Mouse (Mus musculus) common myeloid progenitor, adult 5-6 weeks (primary cell): ENCODE measurements at regions not wholly inside any gene's neighbourhood (a gene's known extent, or its start where the extent isn't known, plus 50 kb on each side); places are given as distances from the start of the nearest gene placed in this dataset.

Experiments
- ATAC-seq: replicated peaks from 2 replicates; pipeline ENCODE4 v1.8.0; 2016; ENCODE audit warnings: low read depth, mild to moderate bottlenecking, moderate TSS enrichment, inconsistent platforms; ENCODE audit not compliant: poor library complexity, severe bottlenecking

DNA sequence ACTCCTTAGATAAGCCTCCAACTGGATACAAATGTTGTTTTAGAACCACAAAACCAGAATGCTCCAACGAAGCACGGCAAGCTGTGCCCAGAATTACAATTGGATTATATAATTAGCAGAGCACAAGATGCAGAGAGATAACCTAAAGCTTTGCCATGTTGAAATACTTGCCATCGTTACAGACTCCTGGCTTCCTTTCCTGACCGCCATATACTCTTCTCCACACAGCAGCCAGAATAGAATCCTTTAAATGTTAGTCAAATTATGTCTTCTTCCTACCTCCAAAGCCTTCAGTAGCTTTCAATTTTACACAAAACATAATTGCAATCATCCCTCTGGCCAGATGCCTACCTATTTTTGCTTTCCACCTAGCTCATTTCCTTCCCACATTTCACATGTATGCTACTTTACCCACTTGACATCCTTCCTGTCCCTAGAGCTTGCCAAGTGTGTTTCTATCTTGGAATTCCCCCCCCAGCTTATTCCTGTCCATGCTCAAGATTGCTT, 52.8 kb upstream of the G2e3 start:
- ATAC-seq = no peak

DNA sequence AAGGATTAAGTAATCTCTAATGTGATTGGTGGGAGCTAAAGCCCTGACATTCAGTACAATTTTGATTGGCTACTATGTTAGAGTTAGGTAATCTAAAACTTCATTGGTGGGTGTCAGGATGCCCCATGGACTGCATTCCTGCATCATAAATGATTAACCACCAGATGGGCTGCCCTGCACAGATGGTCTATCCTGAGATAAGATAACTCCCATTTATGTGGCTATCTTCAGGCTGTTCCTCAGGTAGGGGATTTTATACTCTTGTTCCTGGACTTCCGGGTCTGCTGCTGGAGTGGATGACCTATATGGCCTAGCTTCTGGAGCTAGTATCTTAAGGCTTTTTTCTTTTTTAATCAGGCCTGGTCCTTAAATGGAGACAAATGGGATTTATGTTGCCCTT, 69.5 kb upstream of the G2e3 start:
- no peak for ATAC-seq

DNA sequence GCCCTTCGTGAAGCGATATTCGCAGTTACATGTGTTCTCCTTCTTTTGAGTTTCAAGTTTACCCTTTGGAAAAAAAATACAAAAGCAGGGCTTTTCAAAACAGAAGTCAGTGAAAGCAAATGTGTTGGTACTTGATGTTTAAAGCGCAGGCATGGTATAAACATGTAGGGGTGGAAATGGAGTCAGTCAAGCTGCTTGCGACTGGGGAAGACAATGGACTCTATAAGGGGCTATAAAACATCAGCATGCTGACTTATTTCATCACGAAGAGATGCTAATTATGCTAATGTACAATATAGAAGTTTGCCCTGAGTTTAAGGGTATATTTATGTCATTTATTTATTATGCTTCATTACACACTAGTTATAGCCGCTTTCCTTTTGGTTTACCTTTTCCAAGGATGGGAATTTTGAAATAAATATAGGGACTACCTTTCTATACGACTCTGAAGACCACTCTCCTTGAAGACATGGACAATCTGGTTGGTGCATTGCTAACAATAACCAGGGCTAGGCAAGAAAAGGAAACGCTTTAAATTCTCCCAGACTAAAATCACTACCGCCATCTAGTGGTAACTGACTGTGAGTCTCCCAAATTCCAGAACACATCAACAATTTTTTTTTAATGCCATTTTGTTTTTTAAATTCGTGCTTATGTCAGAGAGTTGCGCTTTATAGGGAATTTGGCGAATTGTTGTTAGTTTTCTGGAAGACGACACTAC, 71.9 kb upstream of the G2e3 start:
- ATAC-seq = 0 out of 2 replicates have a peak, but pooled peaks have one; percentile 45

DNA sequence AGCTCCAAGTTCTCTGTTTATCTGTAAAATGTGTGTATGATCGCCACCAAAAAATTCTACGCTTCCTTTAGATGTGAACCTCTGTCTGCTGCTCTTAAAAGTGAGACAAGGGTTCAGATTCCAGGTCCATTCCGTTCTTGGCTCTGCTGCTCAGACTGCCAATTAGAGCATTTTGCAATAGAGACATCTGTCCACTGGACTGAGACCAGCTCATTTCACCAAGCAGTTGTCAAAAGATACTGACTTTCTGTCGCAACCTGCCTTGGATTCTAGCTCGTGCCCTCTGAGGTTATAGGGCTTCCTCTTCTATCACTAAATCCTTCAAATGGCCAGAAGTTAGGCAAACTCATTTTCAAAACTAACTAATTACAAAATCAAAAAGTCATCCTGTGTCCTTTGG, 74.4 kb upstream of the G2e3 start:
- ATAC-seq = no peak

DNA sequence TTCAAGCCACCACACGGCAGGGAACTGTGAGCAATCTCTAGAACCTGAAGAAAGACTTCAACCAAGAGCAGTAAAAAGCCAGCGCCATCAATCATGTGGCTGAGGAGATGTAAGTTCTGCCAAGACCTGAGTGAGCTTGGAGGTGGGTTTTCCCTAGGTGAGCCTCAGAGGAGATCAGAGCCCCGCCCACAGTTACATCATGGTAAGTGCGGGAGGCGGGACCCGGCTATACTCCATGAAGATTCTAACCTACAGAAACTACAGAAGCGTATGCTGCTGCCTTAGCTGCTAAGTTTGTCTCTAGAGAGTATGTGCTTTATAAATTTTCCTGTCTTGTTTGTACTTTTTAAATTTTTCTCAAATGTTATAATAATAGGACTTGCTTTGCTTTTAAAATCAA, 105.0 kb upstream of the G2e3 start:
- no peak for ATAC-seq

DNA sequence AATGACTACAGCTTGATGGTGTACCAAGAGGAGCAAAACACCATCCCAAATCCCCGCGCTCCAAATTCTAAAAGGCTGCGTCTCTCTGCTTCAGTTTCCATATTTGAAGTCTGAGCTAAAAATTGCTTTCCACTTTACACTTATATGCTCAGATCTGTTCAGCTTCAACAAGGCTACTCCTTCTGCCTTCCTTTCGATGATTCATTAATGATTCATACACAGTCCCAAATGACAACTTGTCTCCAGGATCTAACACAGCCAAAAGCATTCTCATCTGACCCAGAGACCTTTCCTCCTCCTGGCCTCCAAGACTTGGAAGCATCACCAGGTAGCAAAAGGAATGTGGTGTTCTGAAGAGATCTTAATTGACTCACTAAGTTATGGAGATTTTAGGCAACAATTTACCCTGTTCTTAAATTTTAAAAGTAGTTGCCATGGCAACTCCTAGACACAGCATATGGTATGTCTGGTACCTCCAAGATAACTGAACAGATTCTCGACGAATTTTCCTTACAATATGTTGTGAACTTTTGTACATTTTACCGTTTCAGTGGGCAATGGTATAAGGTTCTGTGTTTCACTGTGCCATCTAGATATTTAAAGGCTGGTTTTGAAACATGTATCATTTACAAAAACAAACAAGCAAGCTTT, 106.6 kb upstream of the G2e3 start:
- ATAC-seq = no peak

DNA sequence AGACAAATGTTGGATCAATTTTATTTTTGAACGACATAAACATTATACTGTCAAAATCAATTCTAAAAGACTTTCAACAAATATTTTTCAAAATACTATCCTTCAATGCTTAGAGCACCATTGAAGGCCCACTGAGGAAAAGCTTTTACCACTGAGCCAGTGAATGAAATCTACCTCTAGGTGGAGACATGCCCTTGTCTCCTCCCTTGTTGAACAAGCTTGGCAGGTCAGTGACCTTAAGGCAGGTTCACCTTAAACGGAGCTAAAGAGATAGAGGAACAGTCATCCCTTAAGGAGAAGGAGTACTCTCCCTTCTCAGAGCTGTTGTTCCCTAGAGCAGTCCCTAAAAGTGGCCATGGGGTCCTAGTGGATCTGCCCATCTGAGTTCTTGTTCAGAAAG, 136.2 kb upstream of the G2e3 start:
- ATAC-seq = no peak

DNA sequence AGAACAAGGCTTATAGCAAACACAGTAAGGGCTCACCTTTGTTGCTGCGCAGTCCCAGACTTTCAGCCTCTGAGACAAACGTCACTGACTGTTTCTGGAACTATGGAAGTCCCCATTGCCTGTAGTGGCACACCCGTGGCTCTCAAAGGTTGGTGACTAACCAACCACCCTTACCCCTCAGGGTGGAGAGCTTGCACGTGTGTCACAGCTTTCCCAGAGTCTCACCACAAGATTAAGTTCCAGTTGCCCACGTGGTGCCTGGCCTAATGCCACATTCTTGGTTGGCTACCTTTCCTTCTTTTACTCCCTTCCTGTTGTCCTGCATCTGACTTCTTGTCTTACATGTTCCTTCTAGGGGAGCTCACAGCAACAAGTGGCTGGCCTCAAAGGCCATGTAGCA, 151.6 kb upstream of the G2e3 start:
- no peak for ATAC-seq

DNA sequence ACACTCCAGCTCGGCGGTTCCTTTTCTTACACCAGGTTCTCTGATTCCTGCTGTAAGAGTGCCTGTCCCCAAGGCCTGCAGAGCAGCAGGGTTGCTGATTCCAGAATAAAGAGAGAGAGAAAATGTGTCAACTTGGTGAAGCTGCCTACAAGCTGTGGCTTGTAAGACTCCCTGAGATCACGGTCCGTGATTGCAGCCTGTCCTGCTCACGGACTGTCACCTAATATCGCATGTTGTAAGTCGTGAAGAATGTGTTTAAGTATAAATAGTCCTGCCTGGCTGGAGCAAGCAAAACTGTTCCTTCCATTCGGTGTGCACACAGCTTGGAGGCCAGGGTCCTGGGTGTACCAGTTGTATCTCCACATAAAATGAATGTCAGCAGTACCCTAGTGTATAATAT, 152.7 kb upstream of the G2e3 start:
- no peak for ATAC-seq

DNA sequence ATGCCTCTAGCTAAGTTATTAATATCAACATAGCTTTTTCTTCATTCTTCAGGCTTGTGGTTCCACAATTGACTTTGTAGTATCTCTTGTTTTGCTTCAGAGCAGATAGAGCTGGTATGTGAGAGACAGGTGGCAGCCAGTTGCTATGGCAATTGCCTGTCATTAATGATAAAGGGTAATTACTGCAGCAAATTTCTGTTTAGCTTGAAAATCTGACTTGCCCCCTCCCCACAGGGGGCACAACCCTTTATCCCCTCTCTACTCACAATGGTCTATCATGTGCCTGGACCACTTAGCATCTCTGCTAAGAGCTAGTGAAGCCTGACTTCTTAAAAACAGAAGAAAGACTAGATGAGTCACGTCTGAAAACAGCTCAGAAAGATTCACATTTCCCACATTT, 157.1 kb upstream of the G2e3 start:
- ATAC-seq = no peak

DNA sequence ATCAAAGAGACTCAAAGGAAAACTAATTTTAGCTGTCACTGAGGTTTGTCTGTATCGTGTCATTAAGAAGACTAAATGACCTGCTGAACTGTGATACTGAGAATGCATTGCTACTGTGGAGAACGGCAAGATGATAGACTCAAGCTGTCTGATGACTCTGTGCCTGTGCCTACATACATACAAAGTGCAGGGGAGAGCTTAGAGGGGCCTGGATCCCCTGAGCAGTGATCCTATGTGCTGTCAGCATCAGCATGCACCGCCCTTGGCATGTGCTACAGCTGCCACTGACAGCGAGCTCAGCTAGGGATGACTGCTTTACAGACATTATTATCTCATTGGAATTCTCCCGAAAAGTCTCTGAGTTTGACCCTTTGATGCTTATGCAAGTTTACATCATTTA, 157.7 kb upstream of the G2e3 start:
- no peak for ATAC-seq

DNA sequence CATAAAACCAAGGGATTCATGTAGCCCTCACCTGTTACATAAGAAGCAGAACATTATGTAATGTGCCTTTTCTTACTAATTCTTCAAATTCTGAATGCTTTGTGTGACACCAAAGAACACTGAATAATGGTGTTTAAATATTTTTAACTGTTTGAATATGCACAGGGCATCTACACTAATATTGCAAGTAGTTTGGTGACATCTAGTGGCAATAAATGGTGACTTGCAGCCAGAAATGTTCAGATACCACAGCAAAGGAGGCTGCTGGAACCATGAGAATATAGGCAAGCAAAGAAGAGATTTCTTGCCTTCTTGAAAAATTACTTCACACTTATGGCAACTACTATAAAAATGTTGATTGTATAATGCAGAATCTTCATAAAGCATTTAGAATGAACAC, 159.6 kb upstream of the G2e3 start:
- 0 out of 2 replicates have a peak, but pooled peaks have one; percentile 42 for ATAC-seq

DNA sequence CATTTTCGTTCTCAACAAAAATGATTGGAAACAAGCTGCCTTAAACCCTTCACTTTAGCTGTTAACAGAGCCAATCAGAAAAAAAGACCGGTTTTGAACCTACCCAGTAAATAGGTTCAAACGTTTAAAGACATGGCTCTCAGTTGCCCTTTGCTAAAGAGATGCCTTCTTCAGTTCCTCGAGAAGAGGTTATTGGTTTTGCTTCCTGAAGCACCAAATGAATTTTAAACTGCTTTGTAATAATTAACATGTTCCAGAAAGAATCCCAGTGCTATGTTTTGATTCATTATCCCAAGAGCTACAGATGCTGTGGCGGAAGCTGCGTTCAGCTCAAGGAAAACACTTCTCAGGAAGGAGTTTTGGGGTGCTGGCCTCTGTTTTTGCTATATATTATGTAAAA, 160.1 kb upstream of the G2e3 start:
- no peak for ATAC-seq

DNA sequence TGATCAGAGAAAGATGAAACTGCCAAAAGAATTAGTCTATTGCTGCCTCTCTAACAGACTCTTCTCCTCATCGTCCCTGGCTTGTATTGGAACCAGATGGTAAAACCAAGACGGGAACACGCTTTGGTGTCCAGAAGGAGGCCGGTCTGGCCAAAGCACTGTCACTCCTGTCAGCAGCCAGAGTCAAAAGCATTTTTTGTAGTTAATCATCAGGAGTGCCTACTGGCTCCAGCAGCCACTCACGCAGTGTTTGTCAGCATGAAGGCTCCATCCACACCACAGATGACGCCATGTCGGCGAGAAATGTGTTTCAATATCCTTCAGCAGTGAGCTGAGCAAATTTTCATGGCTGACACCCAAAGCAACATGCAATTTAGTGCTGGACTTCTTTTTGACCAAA, 162.1 kb upstream of the G2e3 start:
- ATAC-seq = no peak

DNA sequence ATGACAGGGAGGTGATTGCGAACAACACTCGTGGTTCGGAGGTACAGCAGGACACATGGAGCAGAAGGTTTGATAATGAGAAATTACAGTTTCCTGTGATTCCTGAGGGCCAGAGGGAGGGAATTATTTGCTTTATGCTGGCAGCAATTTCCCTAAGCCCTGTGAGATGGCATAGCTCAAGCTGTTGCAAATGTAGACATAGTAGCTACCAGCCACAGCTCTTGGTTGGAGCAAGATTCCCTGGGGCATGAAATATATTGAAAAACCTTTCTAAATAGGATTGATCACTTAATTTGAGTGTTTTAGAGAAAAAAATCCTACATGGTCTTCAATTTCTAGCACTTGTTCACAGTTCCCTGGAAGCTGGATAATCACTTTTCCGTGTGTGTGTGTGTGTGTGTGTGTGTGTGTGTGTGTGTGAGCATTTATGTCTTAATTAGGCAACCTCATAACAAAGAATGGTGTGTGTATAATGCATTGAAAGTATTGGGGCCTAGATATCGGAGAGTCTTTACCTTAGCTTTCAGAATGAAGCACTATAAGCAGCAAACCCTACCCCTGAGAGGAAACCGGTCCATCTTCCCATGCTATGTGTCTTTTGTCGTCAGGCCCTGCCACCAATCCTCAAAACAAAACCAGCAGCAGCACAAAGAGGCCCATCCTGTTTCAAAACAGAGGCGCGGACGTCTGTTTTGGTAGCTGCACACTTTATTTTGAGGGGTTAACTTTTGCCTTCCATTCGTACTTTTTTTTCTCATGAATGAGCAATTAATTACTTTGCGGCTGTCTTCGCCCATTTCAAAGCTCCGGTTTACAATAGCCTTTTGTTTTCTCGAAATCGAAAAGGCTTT, 172.7 kb upstream of the G2e3 start:
- no peak for ATAC-seq

DNA sequence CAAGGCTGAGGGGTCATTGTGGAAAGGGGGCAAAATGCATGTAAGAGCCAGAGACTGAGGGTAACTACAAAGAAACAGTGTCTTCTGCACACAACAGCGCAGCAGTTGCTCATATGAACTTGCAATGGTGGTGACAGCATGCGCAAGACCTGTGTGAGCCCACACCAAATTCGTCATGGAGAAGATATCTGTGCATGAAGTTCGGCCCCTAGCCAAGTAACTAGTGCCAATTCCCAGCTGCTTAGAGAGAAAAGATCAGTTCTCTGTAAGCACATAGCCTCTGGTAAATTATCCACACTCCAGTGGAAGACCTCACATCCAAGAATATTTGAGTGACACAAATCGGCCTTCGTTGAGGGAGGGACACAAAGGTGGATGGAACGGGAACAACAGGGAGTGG, 182.7 kb upstream of the G2e3 start:
- no peak for ATAC-seq

DNA sequence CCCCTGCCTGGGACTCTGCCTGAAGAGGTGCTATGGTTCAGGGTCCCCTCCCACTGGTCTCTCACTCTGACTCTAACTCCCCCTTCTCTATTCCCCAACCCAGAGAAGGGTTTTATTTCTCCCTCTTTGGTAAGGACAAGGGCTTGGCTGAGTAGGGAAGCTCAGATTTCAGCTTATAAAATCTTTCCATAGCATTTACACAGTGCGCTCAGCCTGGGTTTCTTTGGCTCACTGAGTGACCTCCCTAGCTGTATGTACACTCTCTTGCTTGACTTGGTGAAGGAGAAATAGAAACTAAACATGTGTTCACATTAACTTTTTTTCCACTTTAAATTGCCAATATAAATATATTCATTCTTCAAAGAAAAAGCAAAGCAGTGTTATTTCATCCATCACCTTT, 186.9 kb upstream of the G2e3 start:
- no peak for ATAC-seq

DNA sequence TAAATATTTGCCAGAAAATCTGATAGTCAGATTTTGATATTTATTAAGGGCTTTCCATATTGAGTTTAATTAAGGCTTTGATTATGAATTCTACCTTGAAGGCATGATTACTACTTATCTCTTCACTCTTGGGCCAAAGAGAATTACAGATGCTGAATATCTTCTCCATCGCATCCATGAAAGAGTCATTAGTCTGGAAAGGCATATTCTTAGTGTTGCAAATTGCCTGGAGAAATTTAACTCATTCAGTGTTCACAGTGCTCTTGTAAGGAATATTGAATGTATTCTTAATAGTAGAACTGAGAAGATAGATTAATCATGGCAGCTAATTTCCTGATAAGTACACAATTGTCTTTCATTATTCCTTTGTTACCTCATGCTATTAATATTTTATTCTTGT, 187.7 kb upstream of the G2e3 start:
- ATAC-seq = no peak

DNA sequence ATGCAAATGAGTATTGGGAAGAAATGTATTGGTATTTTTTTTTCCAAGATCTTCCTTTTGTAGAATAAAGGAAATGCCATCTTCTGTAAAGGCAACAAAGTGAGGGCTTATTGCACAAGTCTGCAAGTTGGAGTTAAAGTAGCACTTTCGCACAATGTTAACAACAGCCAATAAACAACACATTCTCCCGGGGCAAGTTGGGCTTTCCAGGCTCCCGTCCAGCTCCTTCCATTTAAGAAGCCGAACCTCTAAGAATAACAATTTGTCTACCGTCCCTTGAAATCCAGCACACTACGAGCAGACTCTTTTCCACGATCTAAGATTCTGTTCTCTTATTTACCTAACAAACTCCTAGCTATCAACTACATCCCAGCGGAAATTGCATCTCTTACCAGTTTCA, 199.9 kb upstream of the G2e3 start:
- no peak for ATAC-seq

DNA sequence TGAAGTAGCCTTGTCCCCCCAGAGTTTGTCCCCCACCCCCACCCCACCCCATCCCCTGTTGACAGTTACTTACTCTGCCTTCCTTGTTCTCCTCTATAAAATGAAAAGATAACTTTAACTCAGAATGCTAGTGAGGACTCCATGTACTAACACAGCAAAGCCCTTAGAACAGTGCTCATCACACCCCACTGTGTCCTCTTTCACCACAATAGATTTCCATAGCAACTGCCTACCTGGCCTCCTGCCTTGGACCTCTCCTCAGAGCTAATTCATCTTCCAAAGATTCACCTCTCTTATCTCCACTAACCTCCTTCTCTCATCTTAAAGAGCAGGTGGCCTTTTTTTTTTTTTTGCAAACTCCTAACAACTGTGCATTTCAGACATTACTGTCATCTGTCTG, 204.0 kb upstream of the G2e3 start:
- no peak for ATAC-seq

DNA sequence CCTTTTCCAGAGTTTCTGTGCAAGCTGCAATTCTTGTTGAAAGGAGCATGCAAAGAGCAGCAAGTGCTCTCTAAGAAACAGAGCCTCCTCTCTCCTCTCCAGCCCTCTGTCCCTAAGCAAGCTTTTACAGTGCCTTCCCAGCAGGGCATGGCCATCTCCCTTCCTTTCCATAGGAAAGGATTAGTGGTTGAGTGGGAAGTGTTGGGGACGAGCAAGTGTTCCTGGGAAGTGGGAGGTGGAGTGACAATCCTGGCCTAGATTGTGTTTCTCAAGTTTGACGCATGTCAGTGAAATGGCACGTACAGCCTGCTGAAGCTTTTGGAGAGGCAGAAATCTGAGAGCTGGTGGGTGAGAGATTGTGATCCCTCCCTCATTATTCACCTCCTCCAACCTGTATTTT, 204.7 kb upstream of the G2e3 start:
- ATAC-seq = no peak
